Comparison of ENCODE assay signal across 17 mouse cellular contexts in genomic region chr2:101884286-101884685, GRCm38 (mm10). TPM values are rescaled to one million over a fixed set of nuclear protein-coding genes. Genes with fewer than 3 reads are reported as not detected.
DNase-seq lines count a peak whose midpoint lies in the region; ATAC-seq lines count a peak whose summit lies in the region.
"Had no signal": no experiment of that assay in that cellular context is flagged by ENCODE, and none has a peak within 500 bp of the region (broad histone marks: within the 10 kb centered on the region; RNA-seq: fewer than 3 reads in every experiment).

No protein-coding gene starts in this region.

- WGBS in embryonic facial prominence, embryonic 14.5 days, result 80% methylated on average over 2 of the region's 2 CpGs
- 85% methylated on average over 2 of the region's 2 CpGs for WGBS in embryonic facial prominence, embryonic 10.5 days
- 65% methylated on average over 2 of the region's 2 CpGs for WGBS in kidney, embryonic 15.5 days

- ATAC-seq in embryonic facial prominence, embryonic 14.5 days (ENCODE audit: low read depth), result no peak
- no peak for ATAC-seq in kidney, embryonic 15.5 days (replicated peaks; ENCODE audit: low FRiP score)
- no peak for ATAC-seq in megakaryocyte, adult 5-6 weeks (ENCODE audit: poor library complexity, severe bottlenecking)
- ATAC-seq: forebrain, embryonic 13.5 days had no signal

- no peaks in the 10 kb centered on the region for H3K9me3 ChIP-seq in embryonic facial prominence, embryonic 14.5 days (ENCODE audit: control insufficient read depth, low read length)
- H3K9me3 ChIP-seq in embryonic facial prominence, embryonic 10.5 days, result no peaks in the 10 kb centered on the region
- no peaks in the 10 kb centered on the region for H3K9me3 ChIP-seq in kidney, embryonic 15.5 days (replicated peaks)
- no peaks in the 10 kb centered on the region for H3K9me3 ChIP-seq in megakaryocyte, embryonic 14.5 days
- H3K9me3 ChIP-seq: embryonic facial prominence, embryonic 13.5 days; forebrain, embryonic 13.5 days; neural tube, embryonic 13.5 days had no signal

- no peak overlapping the region for H3K27ac ChIP-seq in embryonic facial prominence, embryonic 14.5 days (replicated peaks; ENCODE audit: low read depth, low read length)
- no peak overlapping the region for H3K27ac ChIP-seq in embryonic facial prominence, embryonic 10.5 days (replicated peaks)
- H3K27ac ChIP-seq in kidney, embryonic 15.5 days, result no peak overlapping the region
- H3K27ac ChIP-seq: embryonic facial prominence, embryonic 13.5 days; forebrain, embryonic 13.5 days; hindbrain, embryonic 14.5 days; neural tube, embryonic 13.5 days had no signal

- DNase-seq in embryonic facial prominence, embryonic 14.5 days (ENCODE audit: low spot score), result peak; percentile 42
- no peak for DNase-seq in embryonic facial prominence, embryonic 10.5 days (ENCODE audit: low spot score)
- DNase-seq in kidney, postnatal 10 days, result peak; percentile 68
- peak; percentile 36 for DNase-seq in lung, postnatal 10 days
- no peak for DNase-seq in right cerebral cortex, adult 2 months (ENCODE audit: low spot score in 2 of 2)
- DNase-seq: cerebellum, postnatal 36 days; gastrocnemius, postnatal 10 days; liver; retina, postnatal 1 day; spleen, adult 18-20 months had no signal

- H3K9ac ChIP-seq in embryonic facial prominence, embryonic 14.5 days (ENCODE audit: low read depth, low read length), result no peak overlapping the region
- no peak overlapping the region for H3K9ac ChIP-seq in kidney, embryonic 15.5 days
- H3K9ac ChIP-seq: embryonic facial prominence, embryonic 13.5 days; forebrain, embryonic 13.5 days; hindbrain, embryonic 14.5 days; neural tube, embryonic 13.5 days had no signal

- no peaks in the 10 kb centered on the region for H3K36me3 ChIP-seq in embryonic facial prominence, embryonic 14.5 days (ENCODE audit: control insufficient read depth, insufficient read depth, low read length)
- no peaks in the 10 kb centered on the region for H3K36me3 ChIP-seq in embryonic facial prominence, embryonic 10.5 days (replicated peaks)
- H3K36me3 ChIP-seq in kidney, embryonic 15.5 days, result no peaks in the 10 kb centered on the region
- peaks cover 7% of the 10 kb centered on the region for H3K36me3 ChIP-seq in megakaryocyte, embryonic 14.5 days (replicated peaks; ENCODE audit: low read length)
- H3K36me3 ChIP-seq: embryonic facial prominence, embryonic 13.5 days; neural tube, embryonic 13.5 days had no signal

- no peak overlapping the region for H3K4me3 ChIP-seq in embryonic facial prominence, embryonic 14.5 days (ENCODE audit: low read depth, low read length)
- no peak overlapping the region for H3K4me3 ChIP-seq in embryonic facial prominence, embryonic 10.5 days
- H3K4me3 ChIP-seq in kidney, embryonic 15.5 days (replicated peaks), result no peak overlapping the region
- peak overlapping the region; percentile 34 for H3K4me3 ChIP-seq in megakaryocyte, embryonic 14.5 days (replicated peaks)
- H3K4me3 ChIP-seq: embryonic facial prominence, embryonic 13.5 days; forebrain, embryonic 13.5 days; neural tube, embryonic 13.5 days had no signal

- no peak overlapping the region for H3K4me2 ChIP-seq in embryonic facial prominence, embryonic 14.5 days (ENCODE audit: low read depth, low read length)
- no peak overlapping the region for H3K4me2 ChIP-seq in kidney, embryonic 15.5 days
- H3K4me2 ChIP-seq: embryonic facial prominence, embryonic 13.5 days; forebrain, embryonic 13.5 days; hindbrain, embryonic 14.5 days; neural tube, embryonic 13.5 days had no signal

- H3K4me1 ChIP-seq in embryonic facial prominence, embryonic 14.5 days (ENCODE audit: control insufficient read depth, insufficient read depth, low read length), result peaks cover 8% of the 10 kb centered on the region; the same call in 1 of the 2 replicates
- H3K4me1 ChIP-seq in embryonic facial prominence, embryonic 10.5 days, result peaks cover 14% of the 10 kb centered on the region
- H3K4me1 ChIP-seq in kidney, embryonic 15.5 days, result peaks cover 8% of the 10 kb centered on the region
- peaks cover 70% of the 10 kb centered on the region for H3K4me1 ChIP-seq in megakaryocyte, embryonic 14.5 days

- no peaks in the 10 kb centered on the region; the same call in 1 of the 2 replicates for H3K27me3 ChIP-seq in embryonic facial prominence, embryonic 14.5 days (replicated peaks; ENCODE audit: control insufficient read depth, insufficient read depth, low read length)
- H3K27me3 ChIP-seq in embryonic facial prominence, embryonic 10.5 days (replicated peaks; ENCODE audit: low read depth, poor library complexity, severe bottlenecking), result peaks cover 40% of the 10 kb centered on the region; the same call in 1 of the 2 replicates
- no peaks in the 10 kb centered on the region for H3K27me3 ChIP-seq in kidney, embryonic 15.5 days
- peaks cover 2% of the 10 kb centered on the region for H3K27me3 ChIP-seq in megakaryocyte, embryonic 14.5 days (replicated peaks)
- H3K27me3 ChIP-seq: forebrain, embryonic 13.5 days; neural tube, embryonic 13.5 days had no signal

RNA-seq across cellular contexts. Expression of gene Prr5l, which starts 1.5 kb away (rescaled TPM):
- polyA plus RNA-seq in embryonic facial prominence, embryonic 14.5 days (2014; fragmentation: Nextera tagmentation; extraction: Ambion mirVana), result 14.2 and 19.3 TPM in 2 replicates
- 21.5 and 22.8 TPM in 2 replicates for polyA plus RNA-seq in embryonic facial prominence, embryonic 10.5 days (2016; fragmentation: Nextera tagmentation; extraction: Ambion mirVana)
- 60.4 and 63.7 TPM in 2 replicates for polyA plus RNA-seq in kidney, embryonic 15.5 days (2015; fragmentation: Nextera tagmentation; extraction: Ambion mirVana)
- 44.1 and 158 TPM in 2 replicates for polyA plus RNA-seq in megakaryocyte, embryonic 14.5 days (2012; ENCODE audit: insufficient read depth, low replicate concordance)
- total RNA-seq in megakaryocyte, adult 5-6 weeks (2015), result 2.0 and 5.2 TPM in 2 replicates
- 4.1 TPM in 2 replicates for total RNA-seq in megakaryocyte, adult 5-6 weeks (2017)

RNA-seq across cellular contexts. Expression of gene Commd9, which starts 1.8 kb away (rescaled TPM):
- polyA plus RNA-seq in embryonic facial prominence, embryonic 14.5 days (2014; fragmentation: Nextera tagmentation; extraction: Ambion mirVana), result 61.7 and 70.2 TPM in 2 replicates
- polyA plus RNA-seq in embryonic facial prominence, embryonic 10.5 days (2016; fragmentation: Nextera tagmentation; extraction: Ambion mirVana), result 60.6 and 61.8 TPM in 2 replicates
- 59.2 and 65.6 TPM in 2 replicates for polyA plus RNA-seq in kidney, embryonic 15.5 days (2015; fragmentation: Nextera tagmentation; extraction: Ambion mirVana)
- 49.6 and 63.0 TPM in 2 replicates for polyA plus RNA-seq in megakaryocyte, embryonic 14.5 days (2012; ENCODE audit: insufficient read depth, low replicate concordance)
- 7.9 and 9.0 TPM in 2 replicates for total RNA-seq in megakaryocyte, adult 5-6 weeks (2015)
- 49.2 and 68.2 TPM in 2 replicates for total RNA-seq in megakaryocyte, adult 5-6 weeks (2017)

Comparison
In these comparisons a context has a peak if more than half of its experiments do, and no peak if none do; other contexts are left out.
1. DNase-seq: peak in embryonic facial prominence, embryonic 14.5 days (single experiment), kidney, postnatal 10 days (single experiment) and lung, postnatal 10 days (single experiment); none in embryonic facial prominence, embryonic 10.5 days (single experiment) and right cerebral cortex, adult 2 months (0 of 2).